Mouse (Mus musculus) midbrain, embryonic 16.5 days (tissue): ENCODE measurements around the gene Strn4. TPM values are rescaled to one million over a fixed set of nuclear protein-coding genes. Genes with fewer than 3 reads are reported as not detected.

ENCODE experiments used
- ATAC-seq: fragments of 200-750 bp; cut with Nextera tagmentation; 2 replicates; pipeline ENCODE4 v1.8.0; 2017; ENCODE audit warnings: moderate TSS enrichment
- H3K27ac ChIP-seq: fragments of 300-500 bp; sonication (generic); 2 replicates; pipeline ENCODE4 v1.5.1; 2014; ENCODE audit warnings: mild to moderate bottlenecking, low read length, mixed read lengths
- H3K27me3 ChIP-seq: fragments of 300-500 bp; sonication (generic); 2 replicates; pipeline ENCODE4 v1.6.1; 2014; ENCODE audit warnings: low read depth, low read length, mixed read lengths; ENCODE audit not compliant: control insufficient read depth, insufficient read depth
- H3K36me3 ChIP-seq: fragments of 300-500 bp; sonication (generic); 2 replicates; pipeline ENCODE4 v1.6.1; 2014; ENCODE audit warnings: mild to moderate bottlenecking, low read length, moderate library complexity, mixed read lengths; ENCODE audit not compliant: control insufficient read depth, insufficient read depth
- H3K4me1 ChIP-seq: fragments of 300-500 bp; sonication (generic); 2 replicates; pipeline ENCODE4 v1.6.1; 2014; ENCODE audit warnings: mild to moderate bottlenecking, low read length, mixed read lengths; ENCODE audit not compliant: control insufficient read depth, insufficient read depth
- H3K4me2 ChIP-seq: fragments of 300-500 bp; sonication (generic); 2 replicates; pipeline ENCODE4 v1.6.1; 2014; ENCODE audit warnings: mild to moderate bottlenecking, low read length, mixed read lengths
- H3K4me3 ChIP-seq: fragments of 300-500 bp; sonication (generic); 2 replicates; pipeline ENCODE4 v1.5.1; 2014; ENCODE audit warnings: low read depth, mild to moderate bottlenecking, low read length, moderate library complexity, mixed read lengths
- H3K9ac ChIP-seq: fragments of 300-500 bp; sonication (generic); 2 replicates; pipeline ENCODE4 v1.6.1; 2014; ENCODE audit warnings: low read depth, low read length, mixed read lengths
- H3K9me3 ChIP-seq: fragments of 300-500 bp; sonication (generic); replicated peaks from 2 replicates; pipeline ENCODE4 v1.6.1; 2014; ENCODE audit warnings: mild to moderate bottlenecking, low read length, mixed read lengths; ENCODE audit not compliant: control insufficient read depth, poor library complexity, severe bottlenecking
- WGBS: fragments of 180-500 bp; shearing (Covaris S2); extraction: QIAGEN DNeasy Blood & Tissue Kit; methylation state at CpG from one replicate; pipeline ENCODE4 v1.1.7; 2014; 5-methylcytosine and 5-hydroxymethylcytosine counted together
- polyA plus RNA-seq: library from polyadenylated mRNA; unstranded; fragments of >200 nt; fragmentation: Nextera tagmentation; extraction: Ambion mirVana; gene quantifications from 2 replicates; pipeline ENCODE4 v1.2.1, GENCODE M21; 2015

Gene Strn4
- polyA plus RNA-seq, 1 experiment from 2014 or later, result 185 TPM

- whole genome bisulfite sequencing, result 91% methylated on average over 9 of the region's 9 CpGs
- no peak for ATAC-seq
- no peak overlapping the region for H3K4me2 ChIP-seq
- H3K27ac ChIP-seq, result no peak overlapping the region
- peaks cover 59% of the 10 kb centered on the region for H3K36me3 ChIP-seq
- H3K4me3 ChIP-seq, result no peak overlapping the region
- no peaks in the 10 kb centered on the region for H3K9me3 ChIP-seq
- no peaks in the 10 kb centered on the region for H3K4me1 ChIP-seq
- H3K9ac ChIP-seq, result no peak overlapping the region
- H3K27me3 ChIP-seq, result no peaks in the 10 kb centered on the region
Observed at GRCm38 (mm10) chr7:16830449-16830848, 14.8 kb downstream of the Strn4 start.

- no peak overlapping the region for H3K4me2 ChIP-seq
- no peak for ATAC-seq
- peaks cover 56% of the 10 kb centered on the region for H3K36me3 ChIP-seq
- 95% methylated on average over 18 of the region's 18 CpGs for WGBS
- H3K27me3 ChIP-seq, result no peaks in the 10 kb centered on the region
- H3K9ac ChIP-seq, result no peak overlapping the region
- peaks cover 5% of the 10 kb centered on the region for H3K4me1 ChIP-seq
- no peak overlapping the region for H3K4me3 ChIP-seq
- no peaks in the 10 kb centered on the region for H3K9me3 ChIP-seq
- no peak overlapping the region for H3K27ac ChIP-seq
Observed at GRCm38 (mm10) chr7:16837916-16838803, 22.5 kb downstream of the Strn4 start.

GRCm38 (mm10) chr7:16838804-16839426 lies 23.2 kb downstream of the Strn4 start:
- Histone ChIP-seq H3K4me1 (peaks cover 12% of the 10 kb centered on the region), H3K9ac (no peak overlapping the region), H3K4me3 (no peak overlapping the region), H3K9me3 (no peaks in the 10 kb centered on the region), H3K27me3 (no peaks in the 10 kb centered on the region), H3K36me3 (peaks cover 50% of the 10 kb centered on the region), H3K27ac (no peak overlapping the region), H3K4me2 (no peak overlapping the region)
- ATAC-seq, result no peak
- 86% methylated on average over 6 of the region's 6 CpGs for WGBS

- ATAC-seq, result no peak
- Histone ChIP-seq H3K27me3 (no peaks in the 10 kb centered on the region), H3K4me1 (peaks cover 17% of the 10 kb centered on the region), H3K4me3 (no peak overlapping the region), H3K9ac (no peak overlapping the region), H3K36me3 (peaks cover 45% of the 10 kb centered on the region), H3K9me3 (no peaks in the 10 kb centered on the region), H3K27ac (no peak overlapping the region), H3K4me2 (no peak overlapping the region)
- 93% methylated on average over 12 of the region's 12 CpGs for WGBS
Observed at GRCm38 (mm10) chr7:16839427-16840108, 23.9 kb downstream of the Strn4 start.

GRCm38 (mm10) chr7:16840109-16840491 lies 24.4 kb downstream of the Strn4 start:
- Histone ChIP-seq H3K27me3 (no peaks in the 10 kb centered on the region), H3K36me3 (peaks cover 40% of the 10 kb centered on the region), H3K27ac (no peak overlapping the region), H3K4me1 (peaks cover 19% of the 10 kb centered on the region), H3K9me3 (no peaks in the 10 kb centered on the region), H3K4me2 (no peak overlapping the region), H3K4me3 (no peak overlapping the region), H3K9ac (no peak overlapping the region)
- ATAC-seq, result no peak
- 97% methylated on average over 2 of the region's 2 CpGs for WGBS

- 86% methylated on average over 4 of the region's 4 CpGs for WGBS
- no peaks in the 10 kb centered on the region for H3K9me3 ChIP-seq
- H3K4me3 ChIP-seq, result no peak overlapping the region
- H3K27ac ChIP-seq, result no peak overlapping the region
- H3K4me2 ChIP-seq, result no peak overlapping the region
- H3K27me3 ChIP-seq, result no peaks in the 10 kb centered on the region
- H3K36me3 ChIP-seq, result peaks cover 36% of the 10 kb centered on the region
- peaks cover 22% of the 10 kb centered on the region for H3K4me1 ChIP-seq
- 0 out of 2 replicates have a peak, but pooled peaks have one; percentile 0 for ATAC-seq
- H3K9ac ChIP-seq, result no peak overlapping the region
Observed at GRCm38 (mm10) chr7:16841078-16841477, 25.4 kb downstream of the Strn4 start.

DNA sequence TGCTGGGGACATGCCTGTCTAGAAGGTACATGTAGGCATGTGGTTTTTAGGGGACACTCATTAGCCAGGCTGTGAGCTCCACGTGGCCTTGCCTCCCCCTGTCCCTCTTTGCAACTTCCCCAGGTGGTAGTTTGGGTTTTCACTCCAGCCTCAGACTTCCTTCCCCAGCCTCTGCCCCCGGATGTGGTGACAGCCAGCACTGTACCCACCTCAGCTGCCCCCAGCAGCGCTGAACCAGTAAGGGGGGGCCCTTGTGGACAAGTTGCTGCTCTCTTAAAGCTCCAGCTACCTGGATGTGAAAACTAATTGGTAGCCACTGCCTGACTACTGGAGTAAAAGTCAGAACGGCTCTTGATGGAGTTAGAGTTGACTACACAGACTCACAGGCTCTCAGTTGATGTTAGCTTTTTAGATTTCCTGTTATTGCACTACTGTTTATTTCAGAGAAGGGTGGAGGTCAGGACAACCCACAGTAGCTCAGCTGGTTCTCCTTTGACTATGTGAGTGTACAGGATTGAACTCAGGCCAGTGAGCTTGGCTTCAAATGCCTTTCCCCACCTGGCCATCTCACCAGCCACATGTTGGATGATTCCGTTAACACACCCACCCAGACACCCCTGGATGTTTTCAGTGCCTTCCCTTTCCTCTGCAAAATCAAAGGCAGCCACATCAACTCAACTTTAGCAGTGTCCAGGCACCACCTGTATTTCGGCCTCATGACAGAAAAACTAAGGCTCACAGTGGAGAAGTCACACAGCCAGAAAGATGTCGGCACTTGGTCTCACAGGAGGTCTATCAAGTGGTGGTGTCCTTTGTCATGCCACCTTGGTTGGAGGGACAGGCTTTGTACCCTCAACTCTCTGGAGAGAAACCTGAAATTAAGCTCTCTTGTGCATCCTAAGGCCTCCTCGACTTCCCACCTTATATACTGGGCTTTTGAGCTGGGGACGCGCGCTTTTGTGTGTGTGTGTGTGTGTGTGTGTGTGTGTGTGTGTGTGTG lies 26.2 kb downstream of the Strn4 start:
- Histone ChIP-seq H3K9ac (peak overlapping the region; percentile 67), H3K36me3 (peaks cover 35% of the 10 kb centered on the region)

GRCm38 (mm10) chr7:16842645-16843063 lies 27.0 kb downstream of the Strn4 start, which contains the start of gene Prkd2:
TSS of gene Prkd2 (plus strand) at chr7:16842902.
- Histone ChIP-seq H3K4me3 (peak within 1 kb of the TSS; percentile 67), H3K27me3 (no peaks in the 10 kb centered on the region), H3K9ac (peak within 1 kb of the TSS; percentile 67), H3K27ac (peak within 1 kb of the TSS; percentile 29), H3K4me1 (peaks cover 22% of the 10 kb centered on the region), H3K4me2 (peak within 1 kb of the TSS; percentile 98), H3K9me3 (no peaks in the 10 kb centered on the region), H3K36me3 (peaks cover 28% of the 10 kb centered on the region)
- ATAC-seq, result peak; percentile 88
- WGBS, result under 1% methylated on average over 32 of the region's 32 CpGs

More for the DNA sequence above, 26.2 kb downstream of the Strn4 start:
- H3K4me1 ChIP-seq, result peaks cover 22% of the 10 kb centered on the region
- peak overlapping the region; percentile 67; the same call in 1 of the 2 replicates for H3K4me3 ChIP-seq
- peak overlapping the region; percentile 98 for H3K4me2 ChIP-seq
- ATAC-seq, result peak; percentile 9; the same call in 1 of the 2 replicates
- H3K9me3 ChIP-seq, result no peaks in the 10 kb centered on the region
- no peaks in the 10 kb centered on the region for H3K27me3 ChIP-seq
- peak overlapping the region; percentile 29; the same call in 1 of the 2 replicates for H3K27ac ChIP-seq
- WGBS, result 48% methylated on average over 11 of the region's 11 CpGs
